Mouse (Mus musculus): ENCODE measurements around the gene Tpx2.

GRCm38 (mm10) chr2:152863346-152863745, 15.6 kb downstream of the Tpx2 start:
- TF ChIP-seq CTCF (IDR thresholded peaks at IDR 0.05; ENCODE audit: low read depth, low read length), result no peak
- TF ChIP-seq POLR2A (IDR thresholded peaks at IDR 0.05; ENCODE audit: borderline replicate concordance, low read depth, low read length), result no peak

Data from bone marrow macrophage, adult 2 months (primary cell).